Mouse (Mus musculus): Measurements from ENCODE around the gene Eme1. TPM values are rescaled to one million over a fixed set of nuclear protein-coding genes. Genes with fewer than 3 reads are reported as not detected.

The Eme1 gene
- polyA plus RNA-seq, 1 experiment from 2014 or later, result 21.4 TPM

DNA sequence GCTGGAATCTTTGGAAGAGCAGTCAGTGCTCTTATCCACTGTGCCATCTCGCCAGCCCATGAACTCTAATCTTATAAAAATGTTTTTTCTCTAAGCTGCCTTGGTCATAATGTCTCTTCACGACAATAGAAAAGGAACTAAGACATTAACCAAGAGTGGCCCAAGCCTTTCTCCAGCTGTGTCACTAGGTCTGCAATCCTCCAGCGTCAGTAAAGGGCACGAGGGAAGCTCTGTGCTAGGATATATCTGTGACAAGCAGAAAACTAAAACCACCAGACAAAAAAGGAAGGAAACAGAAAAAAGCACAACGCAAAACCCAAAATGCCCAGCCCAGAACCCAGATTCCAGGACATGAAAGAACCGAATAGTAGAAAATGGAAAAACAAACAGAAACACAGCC is 33.4 kb upstream of the Eme1 start:
- H3K36me3 ChIP-seq (ENCODE audit: control insufficient read depth, insufficient read depth, low read length), result no peaks in the 10 kb centered on the region
- no peak overlapping the region for H3K9ac ChIP-seq (ENCODE audit: low read length)
- no peaks in the 10 kb centered on the region for H3K9me3 ChIP-seq (ENCODE audit: control insufficient read depth, low read length)
- H3K27ac ChIP-seq (ENCODE audit: low read length), result no peak overlapping the region
- no peak for ATAC-seq (ENCODE audit: low read depth)
- no peak overlapping the region for H3K4me3 ChIP-seq (ENCODE audit: low read length)
- 74% methylated on average over 6 of the region's 6 CpGs for WGBS
- H3K4me2 ChIP-seq (ENCODE audit: low read depth, low read length), result no peak overlapping the region
- no peaks in the 10 kb centered on the region for H3K27me3 ChIP-seq (ENCODE audit: control insufficient read depth, insufficient read depth, low read depth, low read length)
- H3K4me1 ChIP-seq (replicated peaks; ENCODE audit: control insufficient read depth, insufficient read depth, low read length), result no peaks in the 10 kb centered on the region

DNA sequence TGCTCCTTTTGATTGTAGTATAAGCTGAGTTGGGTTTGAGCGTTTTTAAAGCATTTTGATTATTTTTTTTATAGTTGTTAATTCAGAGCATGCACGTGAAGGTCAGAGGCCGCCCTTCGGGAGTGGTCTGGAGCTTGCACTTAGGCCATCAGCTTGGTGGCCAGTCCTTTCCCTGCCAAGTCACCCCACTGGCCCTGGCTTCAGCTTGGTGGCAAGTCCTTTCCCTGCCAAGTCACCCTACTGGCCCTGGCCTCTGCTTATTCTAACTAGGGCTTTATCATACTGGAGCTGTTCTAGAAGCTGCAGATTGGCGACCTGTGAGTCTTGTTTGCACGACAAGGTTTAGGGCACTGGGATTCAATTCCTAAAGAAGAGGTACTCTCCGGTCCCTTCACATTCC is 28.7 kb upstream of the Eme1 start:
- Histone ChIP-seq H3K27ac (ENCODE audit: low read length) (no peak overlapping the region), H3K9ac (ENCODE audit: low read length) (no peak overlapping the region), H3K4me1 (replicated peaks; ENCODE audit: control insufficient read depth, insufficient read depth, low read length) (0 out of 2 replicates have a peak, but pooled peaks cover 3% of the 10 kb centered on the region), H3K4me3 (ENCODE audit: low read length) (no peak overlapping the region), H3K27me3 (ENCODE audit: control insufficient read depth, insufficient read depth, low read depth, low read length) (no peaks in the 10 kb centered on the region), H3K36me3 (ENCODE audit: control insufficient read depth, insufficient read depth, low read length) (no peaks in the 10 kb centered on the region), H3K4me2 (ENCODE audit: low read depth, low read length) (no peak overlapping the region), H3K9me3 (ENCODE audit: control insufficient read depth, low read length) (no peaks in the 10 kb centered on the region)
- ATAC-seq (ENCODE audit: low read depth), result no peak
- 75% methylated on average over 7 of the region's 7 CpGs for WGBS

- no peaks in the 10 kb centered on the region for H3K27me3 ChIP-seq (ENCODE audit: control insufficient read depth, insufficient read depth, low read depth, low read length)
- no peak overlapping the region for H3K4me3 ChIP-seq (ENCODE audit: low read length)
- no peak for ATAC-seq (ENCODE audit: low read depth)
- no peak overlapping the region for H3K9ac ChIP-seq (ENCODE audit: low read length)
- peaks cover 3% of the 10 kb centered on the region for H3K4me1 ChIP-seq (replicated peaks; ENCODE audit: control insufficient read depth, insufficient read depth, low read length)
- H3K4me2 ChIP-seq (ENCODE audit: low read depth, low read length), result no peak overlapping the region
- no peaks in the 10 kb centered on the region for H3K9me3 ChIP-seq (ENCODE audit: control insufficient read depth, low read length)
- H3K36me3 ChIP-seq (ENCODE audit: control insufficient read depth, insufficient read depth, low read length), result no peaks in the 10 kb centered on the region
- H3K27ac ChIP-seq (ENCODE audit: low read length), result no peak overlapping the region
- 66% methylated on average over 4 of the region's 4 CpGs for WGBS
Measured at GRCm38 (mm10) chr11:94681640-94682039, 27.9 kb upstream of the Eme1 start.

- H3K4me3 ChIP-seq (ENCODE audit: low read length), result no peak overlapping the region
- ATAC-seq (ENCODE audit: low read depth), result no peak
- peaks cover 13% of the 10 kb centered on the region for H3K4me1 ChIP-seq (replicated peaks; ENCODE audit: control insufficient read depth, insufficient read depth, low read length)
- H3K9ac ChIP-seq (ENCODE audit: low read length), result no peak overlapping the region
- no peaks in the 10 kb centered on the region for H3K27me3 ChIP-seq (ENCODE audit: control insufficient read depth, insufficient read depth, low read depth, low read length)
- no peak overlapping the region for H3K4me2 ChIP-seq (ENCODE audit: low read depth, low read length)
- H3K36me3 ChIP-seq (ENCODE audit: control insufficient read depth, insufficient read depth, low read length), result no peaks in the 10 kb centered on the region
- H3K27ac ChIP-seq (ENCODE audit: low read length), result no peak overlapping the region
- H3K9me3 ChIP-seq (ENCODE audit: control insufficient read depth, low read length), result no peaks in the 10 kb centered on the region
Measured at GRCm38 (mm10) chr11:94680639-94681038, 26.9 kb upstream of the Eme1 start.

GRCm38 (mm10) chr11:94677607-94678145 is 23.9 kb upstream of the Eme1 start:
- Histone ChIP-seq H3K9me3 (ENCODE audit: control insufficient read depth, low read length) (no peaks in the 10 kb centered on the region), H3K36me3 (ENCODE audit: control insufficient read depth, insufficient read depth, low read length) (no peaks in the 10 kb centered on the region), H3K27ac (ENCODE audit: low read length) (no peak overlapping the region), H3K4me3 (ENCODE audit: low read length) (peak overlapping the region; percentile 95), H3K9ac (ENCODE audit: low read length) (peak overlapping the region; percentile 41), H3K4me1 (replicated peaks; ENCODE audit: control insufficient read depth, insufficient read depth, low read length) (peaks cover 25% of the 10 kb centered on the region), H3K27me3 (ENCODE audit: control insufficient read depth, insufficient read depth, low read depth, low read length) (no peaks in the 10 kb centered on the region), H3K4me2 (ENCODE audit: low read depth, low read length) (peak overlapping the region; percentile 62)
- no peak for ATAC-seq (ENCODE audit: low read depth)
- 34% methylated on average over 15 of the region's 15 CpGs for WGBS

GRCm38 (mm10) chr11:94676754-94677606 is 23.2 kb upstream of the Eme1 start, which contains the start of gene Xylt2:
Xylt2 (minus strand) TSS chr11:94677515.
- Histone ChIP-seq H3K4me3 (ENCODE audit: low read length) (peak within 1 kb of the TSS; percentile 95), H3K9me3 (ENCODE audit: control insufficient read depth, low read length) (no peaks in the 10 kb centered on the region), H3K4me2 (ENCODE audit: low read depth, low read length) (peak within 1 kb of the TSS; percentile 62), H3K27ac (ENCODE audit: low read length) (peak within 1 kb of the TSS; percentile 80), H3K4me1 (replicated peaks; ENCODE audit: control insufficient read depth, insufficient read depth, low read length) (peaks cover 25% of the 10 kb centered on the region), H3K27me3 (ENCODE audit: control insufficient read depth, insufficient read depth, low read depth, low read length) (no peaks in the 10 kb centered on the region), H3K36me3 (ENCODE audit: control insufficient read depth, insufficient read depth, low read length) (no peaks in the 10 kb centered on the region), H3K9ac (ENCODE audit: low read length) (peak within 1 kb of the TSS; percentile 99)
- under 1% methylated on average over 75 of the region's 82 CpGs for WGBS
- peak; percentile 98 for ATAC-seq (ENCODE audit: low read depth)

GRCm38 (mm10) chr11:94676308-94676707 is 22.5 kb upstream of the Eme1 start:
- no peak for ATAC-seq (ENCODE audit: low read depth)
- H3K9me3 ChIP-seq (ENCODE audit: control insufficient read depth, low read length), result no peaks in the 10 kb centered on the region
- H3K4me2 ChIP-seq (ENCODE audit: low read depth, low read length), result peak overlapping the region; percentile 62
- no peaks in the 10 kb centered on the region for H3K27me3 ChIP-seq (ENCODE audit: control insufficient read depth, insufficient read depth, low read depth, low read length)
- peak overlapping the region; percentile 95 for H3K4me3 ChIP-seq (ENCODE audit: low read length)
- 31% methylated on average over 4 of the region's 4 CpGs for WGBS
- peaks cover 23% of the 10 kb centered on the region for H3K4me1 ChIP-seq (replicated peaks; ENCODE audit: control insufficient read depth, insufficient read depth, low read length)
- peak overlapping the region; percentile 99 for H3K9ac ChIP-seq (ENCODE audit: low read length)
- no peak overlapping the region for H3K27ac ChIP-seq (ENCODE audit: low read length)
- no peaks in the 10 kb centered on the region for H3K36me3 ChIP-seq (ENCODE audit: control insufficient read depth, insufficient read depth, low read length)

- peaks cover 23% of the 10 kb centered on the region for H3K4me1 ChIP-seq (replicated peaks; ENCODE audit: control insufficient read depth, insufficient read depth, low read length)
- peak overlapping the region; percentile 36; the same call in 1 of the 2 replicates for H3K9ac ChIP-seq (ENCODE audit: low read length)
- H3K36me3 ChIP-seq (ENCODE audit: control insufficient read depth, insufficient read depth, low read length), result no peaks in the 10 kb centered on the region
- no peak for ATAC-seq (ENCODE audit: low read depth)
- no peak overlapping the region for H3K27ac ChIP-seq (ENCODE audit: low read length)
- peak overlapping the region; percentile 62 for H3K4me2 ChIP-seq (ENCODE audit: low read depth, low read length)
- H3K9me3 ChIP-seq (ENCODE audit: control insufficient read depth, low read length), result no peaks in the 10 kb centered on the region
- 64% methylated on average over 5 of the region's 5 CpGs for WGBS
- H3K4me3 ChIP-seq (ENCODE audit: low read length), result no peak overlapping the region
- no peaks in the 10 kb centered on the region for H3K27me3 ChIP-seq (ENCODE audit: control insufficient read depth, insufficient read depth, low read depth, low read length)
Measured at GRCm38 (mm10) chr11:94675446-94675845, 21.7 kb upstream of the Eme1 start.

DNA sequence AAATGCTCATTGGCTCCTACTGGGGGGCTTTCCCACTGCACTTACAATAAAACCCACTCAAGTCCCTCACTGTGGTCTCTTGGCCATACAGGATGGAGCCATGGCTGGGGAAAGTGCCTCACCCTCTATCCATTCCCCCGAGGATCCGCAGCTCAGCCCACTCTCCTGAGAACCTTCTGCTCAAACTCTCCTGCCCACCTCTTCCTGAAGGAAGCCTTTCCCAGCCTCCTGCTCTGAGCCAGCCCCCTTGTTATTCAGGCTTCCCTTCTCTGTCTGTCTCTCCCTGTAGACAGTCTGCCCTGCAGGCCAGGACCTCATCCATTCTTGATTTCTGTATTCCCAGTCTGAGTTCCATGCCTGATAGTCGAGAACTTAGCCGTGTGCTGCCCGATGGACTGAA is 21.2 kb upstream of the Eme1 start:
- 70% methylated on average over 5 of the region's 5 CpGs for WGBS
- ATAC-seq (ENCODE audit: low read depth), result no peak
- Histone ChIP-seq H3K27ac (ENCODE audit: low read length) (no peak overlapping the region), H3K4me3 (ENCODE audit: low read length) (no peak overlapping the region), H3K4me1 (replicated peaks; ENCODE audit: control insufficient read depth, insufficient read depth, low read length) (peaks cover 23% of the 10 kb centered on the region), H3K36me3 (ENCODE audit: control insufficient read depth, insufficient read depth, low read length) (peaks cover 1% of the 10 kb centered on the region; the same call in 1 of the 2 replicates), H3K4me2 (ENCODE audit: low read depth, low read length) (no peak overlapping the region), H3K9ac (ENCODE audit: low read length) (peak overlapping the region; percentile 36; the same call in 1 of the 2 replicates), H3K27me3 (ENCODE audit: control insufficient read depth, insufficient read depth, low read depth, low read length) (no peaks in the 10 kb centered on the region), H3K9me3 (ENCODE audit: control insufficient read depth, low read length) (no peaks in the 10 kb centered on the region)

Data from lung, embryonic 16.5 days (tissue).